Mouse (Mus musculus) cerebellum, adult 18-20 months (tissue): ENCODE data around the gene Arrdc4.

Experiments
- DNase-seq, 2 experiments: peaks; one replicate each; pipeline ENCODE4 v3.0.0; 2021

Arrdc4 gene

GRCm38 (mm10) chr7:68708563-68709318, 40.3 kb downstream of the Arrdc4 start:
- DNase-seq = no peak

- no peak for DNase-seq
These were observed 43.9 kb downstream of the Arrdc4 start for GRCm38 (mm10) chr7:68705162-68705561.

GRCm38 (mm10) chr7:68697313-68697712, 51.7 kb downstream of the Arrdc4 start:
- DNase-seq = no peak

- DNase-seq = no peak
These were observed 52.1 kb downstream of the Arrdc4 start for GRCm38 (mm10) chr7:68696908-68697307.

GRCm38 (mm10) chr7:68696446-68696845, 52.6 kb downstream of the Arrdc4 start:
- no peak for DNase-seq

- DNase-seq = no peak
These were observed 56.3 kb downstream of the Arrdc4 start for GRCm38 (mm10) chr7:68692731-68693130.

GRCm38 (mm10) chr7:68691454-68691853, 57.6 kb downstream of the Arrdc4 start:
- no peak for DNase-seq

GRCm38 (mm10) chr7:68687140-68687611, 61.9 kb downstream of the Arrdc4 start:
- no peak for DNase-seq
